Mouse (Mus musculus) lung, postnatal 36 days (tissue): ENCODE data around the gene Gabbr1.
A peak's percentile ranks its signal among the peaks of the same experiment; 100 is the strongest.
"Not testable (repeated sequence)": the region's sequence is repeated elsewhere in the genome, so short reads cannot be mapped to it uniquely, and the experiment has no call there.

Experiments used
- DNase-seq: peaks from one replicate; pipeline ENCODE4 v3.0.0; 2022; ENCODE audit warnings: mixed read lengths

The Gabbr1 gene

DNA sequence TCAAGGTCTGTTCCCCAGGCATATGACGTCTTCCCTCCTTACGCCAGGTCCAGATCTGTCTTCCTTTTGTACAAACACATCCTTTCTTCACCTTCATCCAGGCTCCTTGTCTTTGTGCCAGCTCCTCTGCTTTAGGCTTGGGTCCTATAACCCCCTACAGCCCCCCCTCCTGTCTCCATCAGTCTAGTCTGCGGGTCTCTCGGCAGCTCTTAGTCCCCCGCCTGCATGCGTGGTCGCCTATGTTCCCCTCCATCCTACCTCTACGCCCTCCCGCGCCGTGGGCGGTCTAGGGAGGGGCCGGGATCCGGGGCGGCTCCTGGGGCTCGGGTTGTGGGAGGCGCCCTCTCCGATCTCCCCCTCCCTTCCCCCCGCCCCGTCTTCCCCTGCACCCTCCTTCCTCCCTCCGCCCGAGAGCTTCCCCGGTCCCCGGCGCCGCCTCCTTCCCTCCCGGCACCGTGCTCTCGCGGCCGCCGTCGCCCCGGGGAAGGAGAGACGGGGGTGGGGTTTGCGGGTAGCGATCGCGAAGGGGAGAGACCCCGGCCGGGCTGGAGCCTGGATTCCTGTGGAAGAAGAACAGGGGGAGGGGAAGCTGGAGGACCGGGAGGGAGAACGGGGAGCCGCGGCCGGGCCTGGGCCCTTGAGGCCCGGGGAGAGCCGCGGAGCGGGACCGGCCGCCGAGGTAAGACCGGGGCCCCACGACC, at the start of gene Gabbr1:
Gene Gabbr1 (plus strand): TSS at position 356 of the 701 bp plus-strand sequence.
- DNase-seq = peak; percentile 84

DNA sequence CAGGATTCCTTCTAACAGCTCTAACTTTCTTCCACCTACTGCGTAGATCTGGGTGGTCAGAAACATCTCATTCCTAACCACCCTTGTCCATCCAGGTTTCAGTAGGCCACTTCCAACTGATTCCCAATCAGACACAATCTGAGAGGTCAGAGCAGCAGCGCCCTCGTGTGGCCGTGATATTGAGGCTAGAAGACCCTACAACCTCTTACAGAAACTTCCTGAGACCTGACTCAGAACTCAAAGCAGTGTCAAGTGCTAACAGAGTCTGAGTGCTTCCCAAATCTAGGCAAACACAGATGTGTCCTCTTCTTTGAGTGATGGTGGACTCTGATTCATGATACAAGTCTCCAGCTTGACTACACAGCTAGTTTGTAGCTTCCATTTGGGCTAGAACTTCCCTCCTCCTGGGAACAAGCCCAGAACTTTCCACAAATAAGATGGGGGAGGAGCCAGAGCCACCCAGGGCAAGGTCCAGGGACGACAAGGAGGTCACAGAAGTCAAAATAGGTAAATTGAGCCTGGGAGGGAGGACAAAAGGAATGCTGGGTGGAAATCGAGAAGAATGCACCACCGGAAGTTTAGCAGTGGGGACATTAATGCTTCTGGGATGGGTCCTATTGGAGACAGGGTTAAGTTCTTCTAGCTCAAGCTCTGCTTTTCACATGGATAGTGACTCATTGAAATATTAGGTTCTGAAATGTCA, 48.6 kb upstream of the Gabbr1 start:
- DNase-seq = peak; percentile 95

- no peak for DNase-seq
Observed at GRCm38 (mm10) chr17:36998477-36998876, 47.3 kb upstream of the Gabbr1 start.

GRCm38 (mm10) chr17:37000863-37001262, 44.9 kb upstream of the Gabbr1 start, which contains the start of gene Zfp57:
TSS of gene Zfp57 (plus strand) at chr17:37001163.
- no peak for DNase-seq

DNA sequence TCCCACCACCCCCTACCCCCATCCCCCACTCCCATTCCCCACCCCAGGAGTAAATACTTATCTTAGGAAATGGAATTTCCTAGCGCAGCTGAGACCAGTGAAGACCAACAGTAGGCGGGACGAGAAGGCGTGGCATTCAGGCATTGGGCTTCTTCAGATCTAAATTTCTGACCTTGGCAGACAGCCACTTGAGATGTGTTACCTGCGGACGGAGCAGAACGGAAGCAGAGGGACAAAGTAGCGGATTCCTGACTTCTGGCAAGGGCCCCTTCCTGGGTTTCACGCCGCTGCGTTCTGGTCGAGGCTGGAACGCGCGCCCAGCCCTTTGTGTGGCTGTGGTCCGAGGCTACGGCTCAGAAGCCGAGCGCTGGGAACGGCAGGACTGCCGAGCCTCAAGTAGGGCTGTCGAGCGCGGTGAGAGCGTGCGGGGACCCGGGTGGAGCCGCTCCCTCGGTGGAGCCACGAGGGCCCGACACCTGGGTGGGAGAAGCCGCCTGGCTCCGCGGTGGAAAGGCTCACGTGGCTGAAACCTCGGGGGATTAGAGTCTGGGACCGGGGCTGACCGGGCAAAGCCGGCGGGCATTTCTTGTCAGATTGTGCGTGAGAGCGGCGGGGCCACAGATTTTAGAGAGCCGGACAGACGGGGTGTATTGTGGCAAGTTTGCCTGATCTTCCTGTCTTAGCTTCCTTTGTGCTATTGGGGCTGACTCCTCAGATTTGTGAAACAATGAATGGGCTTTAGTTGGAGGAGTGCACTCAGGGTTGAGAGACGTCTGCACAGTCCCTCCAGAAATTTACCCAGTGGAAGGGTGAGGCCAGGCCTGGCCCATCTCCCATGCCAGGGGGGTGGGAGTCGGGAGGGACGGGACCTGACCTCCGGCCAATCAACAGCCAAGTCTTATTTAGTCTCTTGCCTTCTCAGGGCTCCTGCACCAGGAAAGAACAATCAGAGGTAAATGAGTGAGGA, 43.1 kb upstream of the Gabbr1 start:
- DNase-seq = peak; percentile 90

DNA sequence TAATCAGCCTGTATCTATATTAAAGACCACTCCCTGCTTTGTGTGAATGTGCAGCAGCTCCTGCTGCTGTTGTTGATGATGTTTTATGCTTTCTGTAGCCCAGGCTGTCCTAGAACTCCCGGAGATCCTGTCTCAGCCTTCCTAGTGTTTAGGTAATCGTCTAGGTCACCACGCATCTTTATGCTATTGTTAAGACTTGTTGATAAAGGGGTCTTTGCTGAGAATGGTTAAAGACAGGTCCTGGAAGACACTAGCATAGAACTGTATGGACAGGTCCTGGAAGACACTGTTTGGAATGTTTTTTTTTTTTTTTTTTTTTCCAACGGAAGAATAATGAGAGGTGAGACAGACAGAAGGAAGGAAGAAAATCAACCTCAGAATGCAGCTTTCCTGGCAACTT, 42.4 kb upstream of the Gabbr1 start:
- no peak for DNase-seq

DNA sequence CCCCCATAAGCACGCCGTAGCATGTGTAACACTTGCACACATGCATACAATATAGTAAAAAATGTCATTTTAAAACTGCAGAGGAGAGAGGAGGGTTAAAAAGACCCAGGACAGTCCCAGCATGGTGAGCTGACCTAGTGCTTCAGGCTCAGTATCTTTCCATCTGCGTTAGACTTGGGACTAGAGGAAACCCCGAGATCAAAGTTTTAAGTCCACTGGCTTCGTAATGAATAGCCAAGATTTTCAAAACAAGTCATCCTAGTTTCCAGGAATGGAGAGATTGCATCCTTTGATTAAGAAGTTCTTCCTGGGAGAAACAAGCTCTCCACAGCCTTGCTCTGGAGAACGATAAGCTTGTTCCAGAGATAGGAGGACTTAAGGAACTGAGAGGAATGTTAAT, 37.6 kb upstream of the Gabbr1 start:
- DNase-seq = no peak

- no peak for DNase-seq
Observed at GRCm38 (mm10) chr17:37009460-37010042, 36.2 kb upstream of the Gabbr1 start.

GRCm38 (mm10) chr17:37011719-37012118, 34.0 kb upstream of the Gabbr1 start:
- DNase-seq = no peak

DNA sequence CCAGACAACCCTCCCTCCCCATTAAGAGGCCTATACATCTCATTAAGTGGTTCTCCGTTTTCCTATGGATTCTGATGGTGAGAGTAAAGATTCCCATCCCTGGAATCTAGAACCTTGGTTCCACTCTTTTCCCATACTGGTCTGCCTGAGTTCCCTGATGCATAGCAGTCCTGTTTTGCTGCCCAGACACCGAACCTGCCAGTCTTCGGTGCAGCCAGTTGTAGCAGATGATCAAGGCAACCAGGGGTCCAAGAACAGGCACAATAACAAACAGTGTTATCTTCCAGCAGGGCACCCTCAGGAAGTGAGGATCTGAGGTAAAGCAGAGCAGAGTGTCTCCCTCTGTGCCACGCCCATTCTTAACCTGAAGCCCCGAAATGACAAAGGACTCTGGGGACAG, 33.6 kb upstream of the Gabbr1 start:
- no peak for DNase-seq

- DNase-seq = no peak
Observed at GRCm38 (mm10) chr17:37016333-37016732, 29.4 kb upstream of the Gabbr1 start.

DNA sequence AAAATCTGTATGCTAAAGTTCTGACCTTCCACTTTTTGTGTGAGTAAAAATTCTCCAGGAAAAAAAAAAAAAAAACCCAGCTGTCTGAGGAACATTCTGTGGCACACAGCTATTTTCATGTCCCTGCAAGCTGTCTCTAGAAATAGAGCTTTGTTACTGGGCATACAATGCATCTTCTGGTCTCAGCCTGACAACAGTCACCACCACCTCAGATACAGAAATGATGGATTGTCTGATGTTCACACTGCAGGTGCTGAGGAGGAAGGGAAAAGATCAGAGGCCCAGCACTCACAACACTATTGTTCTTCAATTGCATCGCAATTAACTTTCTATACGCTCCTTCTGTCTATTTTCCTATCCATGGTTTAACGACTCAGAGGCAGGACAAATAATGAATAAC, 27.4 kb upstream of the Gabbr1 start:
- DNase-seq = no peak

DNA sequence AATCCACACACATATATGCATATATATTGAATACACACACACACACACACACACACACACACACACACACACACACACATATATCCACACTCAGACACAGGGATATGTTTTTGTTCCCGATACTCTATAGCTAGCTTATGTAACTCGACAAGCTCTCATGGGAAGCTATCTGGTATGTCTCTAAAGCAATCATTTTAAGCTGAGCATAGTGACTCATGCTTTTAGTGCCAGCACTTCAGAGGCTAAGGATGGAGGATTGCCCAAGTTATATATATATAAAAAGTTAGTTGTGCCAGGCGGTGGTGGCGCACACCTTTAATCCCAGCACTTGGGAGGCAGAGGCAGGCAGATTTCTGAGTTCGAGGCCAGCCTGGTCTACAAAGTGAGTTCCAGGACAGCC, 26.5 kb upstream of the Gabbr1 start:
- not testable (repeated sequence) for DNase-seq

GRCm38 (mm10) chr17:37022628-37023576, 22.9 kb upstream of the Gabbr1 start, which contains the start of gene Mog:
TSS of gene Mog (minus strand) at chr17:37023398.
- no peak for DNase-seq

DNA sequence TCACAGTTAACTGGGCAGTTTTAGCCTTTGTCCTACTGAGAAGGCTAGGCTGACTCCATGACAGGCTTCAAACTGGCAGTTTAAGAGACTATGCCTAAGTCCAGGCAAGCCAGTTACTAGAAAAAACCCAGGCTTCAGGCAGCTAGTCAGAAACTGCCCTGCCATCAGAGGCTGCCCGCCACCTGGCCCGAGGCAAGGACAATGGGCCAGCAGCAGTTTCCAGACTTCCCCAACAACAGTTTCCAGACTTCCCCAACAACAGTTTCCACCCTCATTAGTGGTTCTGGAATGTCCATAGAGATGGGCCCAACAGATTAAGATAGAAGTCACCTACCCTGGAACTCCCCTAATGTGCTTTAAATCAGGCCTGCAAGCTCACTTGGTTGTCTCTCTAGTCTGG, 19.3 kb upstream of the Gabbr1 start:
- DNase-seq = no peak

GRCm38 (mm10) chr17:37027486-37027885, 18.3 kb upstream of the Gabbr1 start:
- DNase-seq = no peak

GRCm38 (mm10) chr17:37028212-37028611, 17.6 kb upstream of the Gabbr1 start:
- no peak for DNase-seq

DNA sequence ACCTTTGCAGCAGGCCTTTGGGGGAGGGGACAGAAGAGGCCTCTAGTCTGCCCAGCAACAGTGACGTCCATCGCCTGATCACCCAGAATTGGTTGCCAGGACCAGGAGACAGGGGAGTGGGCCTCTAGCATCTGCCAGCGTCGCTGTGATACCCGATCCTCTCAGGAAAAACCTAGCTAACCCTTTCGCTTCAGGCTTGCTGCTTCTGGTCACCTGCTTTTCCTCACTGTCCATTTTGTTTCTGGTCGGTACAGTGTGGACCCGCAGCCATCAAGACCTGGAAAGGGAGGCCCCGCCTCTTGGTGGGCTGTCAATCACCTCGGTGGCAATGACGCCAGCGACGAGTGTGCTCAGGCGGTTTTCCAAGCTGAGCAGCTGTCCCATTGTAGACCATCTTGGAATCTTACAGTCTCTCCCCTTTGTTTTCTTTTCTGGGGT, 17.1 kb upstream of the Gabbr1 start:
- peak; percentile 94 for DNase-seq

- no peak for DNase-seq
Observed at GRCm38 (mm10) chr17:37029162-37029561, 16.6 kb upstream of the Gabbr1 start.

DNA sequence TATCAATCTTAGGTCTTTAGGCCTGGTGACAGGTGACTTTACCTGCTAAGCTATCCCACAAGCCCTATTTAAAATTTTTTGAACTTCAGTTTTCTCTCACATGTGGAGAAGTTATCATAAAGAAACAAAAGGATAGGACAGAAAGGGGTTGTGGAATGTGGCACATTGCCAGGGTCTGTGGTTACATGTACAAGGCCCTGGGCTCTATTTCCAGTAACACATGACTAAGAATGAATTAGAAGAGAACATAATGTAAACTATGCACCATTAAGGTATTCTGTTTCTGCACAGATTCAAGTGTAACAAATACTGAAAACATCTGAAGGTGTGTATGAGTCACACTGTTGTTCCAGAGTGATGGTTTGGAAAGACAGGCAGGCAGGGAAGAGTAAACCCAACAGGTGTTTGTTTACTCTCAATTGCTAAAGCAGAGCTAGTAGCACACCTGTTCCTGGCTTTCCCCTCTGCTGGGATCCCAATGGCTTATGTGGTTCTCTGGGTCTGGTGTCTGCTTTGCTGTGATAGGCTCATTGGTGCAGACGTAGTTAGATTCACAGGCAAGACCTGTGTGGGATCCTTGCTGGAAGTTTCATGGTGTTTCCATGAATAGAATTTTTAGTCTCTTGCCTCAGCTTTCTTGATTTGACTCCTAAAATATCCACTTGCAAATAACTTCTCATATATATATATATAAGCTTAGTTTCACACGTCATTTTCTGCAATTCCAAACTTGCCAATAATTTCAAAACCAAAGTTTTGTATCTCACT, 6.5 kb upstream of the Gabbr1 start:
- no peak for DNase-seq
